ENCODE assay signal across 9 mouse cellular contexts in the genomic region with DNA sequence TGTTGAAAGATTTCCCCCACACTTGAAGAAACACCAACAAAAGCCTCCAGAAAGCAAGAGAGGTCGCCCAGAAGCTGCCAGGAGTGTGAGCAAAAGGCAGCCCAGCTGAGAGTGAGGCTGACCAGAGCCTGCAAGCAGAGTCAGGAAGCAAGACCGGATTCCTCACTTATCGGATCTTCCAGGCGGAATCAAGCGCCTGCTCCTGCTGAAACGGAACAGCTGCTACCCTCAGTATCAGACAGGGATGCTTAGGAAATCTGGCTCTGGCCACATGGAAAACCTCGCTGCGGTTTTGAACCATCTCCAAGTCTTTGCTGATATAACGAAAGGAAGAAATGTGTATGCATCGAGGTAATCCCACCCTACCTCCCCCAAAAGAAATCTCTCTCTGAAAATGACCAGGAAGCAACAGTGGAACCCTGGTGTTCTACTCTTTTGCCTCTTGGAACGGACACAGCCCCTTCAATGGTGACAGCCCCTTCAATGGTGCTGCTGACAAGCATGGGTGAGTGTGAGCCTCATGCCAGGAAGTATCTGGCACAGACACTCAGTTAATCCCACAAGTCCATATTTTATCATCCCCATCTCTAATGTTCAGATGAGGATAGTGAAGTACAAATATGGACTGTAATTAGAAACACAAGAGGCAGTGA.
DNase-seq lines count a peak whose midpoint lies in the region; ATAC-seq and TF ChIP-seq lines count a peak whose summit lies in the region.
"Had no signal": no experiment of that assay in that cellular context is flagged by ENCODE, and none has a peak within 500 bp of the region (broad histone marks: within the 10 kb centered on the region; RNA-seq: fewer than 3 reads in every experiment).

No protein-coding gene starts in this region.

- H3K27ac ChIP-seq in midbrain, postnatal 0 days (ENCODE audit: low read depth, low read length): no peak overlapping the region
- no peak overlapping the region for H3K27ac ChIP-seq in midbrain, embryonic 15.5 days
- H3K27ac ChIP-seq in embryonic facial prominence, embryonic 11.5 days (replicated peaks; ENCODE audit: low read depth, low read length): no peak overlapping the region
- H3K27ac ChIP-seq in intestine, embryonic 16.5 days (ENCODE audit: low read length): peak overlapping the region; percentile 66
- H3K27ac ChIP-seq in stomach, embryonic 16.5 days (ENCODE audit: low read length): peak overlapping the region; percentile 75
- H3K27ac ChIP-seq: neural tube, embryonic 13.5 days had no signal

- H3K4me1 ChIP-seq in midbrain, postnatal 0 days (ENCODE audit: insufficient read depth, low read length): no peaks in the 10 kb centered on the region
- no peaks in the 10 kb centered on the region for H3K4me1 ChIP-seq in midbrain, embryonic 15.5 days
- no peaks in the 10 kb centered on the region for H3K4me1 ChIP-seq in embryonic facial prominence, embryonic 11.5 days (ENCODE audit: control insufficient read depth, insufficient read depth, low read length)
- H3K4me1 ChIP-seq in intestine, embryonic 16.5 days (ENCODE audit: control insufficient read depth, insufficient read depth, low read length): no peaks in the 10 kb centered on the region
- H3K4me1 ChIP-seq in stomach, embryonic 16.5 days (ENCODE audit: control insufficient read depth, insufficient read depth, low read length): peaks cover 11% of the 10 kb centered on the region; the same call in 1 of the 2 replicates
- H3K4me1 ChIP-seq: neural tube, embryonic 13.5 days had no signal

- no peaks in the 10 kb centered on the region for H3K9me3 ChIP-seq in midbrain, postnatal 0 days (ENCODE audit: low read length)
- no peaks in the 10 kb centered on the region for H3K9me3 ChIP-seq in midbrain, embryonic 15.5 days
- H3K9me3 ChIP-seq in embryonic facial prominence, embryonic 11.5 days (replicated peaks; ENCODE audit: control insufficient read depth, low read length): no peaks in the 10 kb centered on the region
- H3K9me3 ChIP-seq in intestine, embryonic 16.5 days (ENCODE audit: control insufficient read depth, low read length): no peaks in the 10 kb centered on the region
- H3K9me3 ChIP-seq in stomach, embryonic 16.5 days (replicated peaks; ENCODE audit: control insufficient read depth, low read length): 0 out of 2 replicates have a peak, but pooled peaks cover 4% of the 10 kb centered on the region
- H3K9me3 ChIP-seq: neural tube, embryonic 13.5 days had no signal

- no peaks in the 10 kb centered on the region for H3K36me3 ChIP-seq in midbrain, postnatal 0 days (ENCODE audit: insufficient read depth, low read length)
- no peaks in the 10 kb centered on the region for H3K36me3 ChIP-seq in midbrain, embryonic 15.5 days (replicated peaks)
- no peaks in the 10 kb centered on the region for H3K36me3 ChIP-seq in embryonic facial prominence, embryonic 11.5 days (replicated peaks; ENCODE audit: control insufficient read depth, insufficient read depth, low read depth, low read length)
- H3K36me3 ChIP-seq in intestine, embryonic 16.5 days (ENCODE audit: control insufficient read depth, insufficient read depth, low read length): no peaks in the 10 kb centered on the region
- H3K36me3 ChIP-seq in stomach, embryonic 16.5 days (ENCODE audit: control insufficient read depth, insufficient read depth, low read length): no peaks in the 10 kb centered on the region
- H3K36me3 ChIP-seq: neural tube, embryonic 13.5 days had no signal

- no peak overlapping the region for H3K4me3 ChIP-seq in midbrain, postnatal 0 days (ENCODE audit: low read depth, low read length)
- H3K4me3 ChIP-seq in midbrain, embryonic 15.5 days: no peak overlapping the region
- no peak overlapping the region for H3K4me3 ChIP-seq in embryonic facial prominence, embryonic 11.5 days (ENCODE audit: low read depth, low read length)
- H3K4me3 ChIP-seq in intestine, embryonic 16.5 days (ENCODE audit: low read length): no peak overlapping the region
- H3K4me3 ChIP-seq in stomach, embryonic 16.5 days (replicated peaks; ENCODE audit: low read length): no peak overlapping the region
- H3K4me3 ChIP-seq: neural tube, embryonic 13.5 days had no signal

- peak; percentile 79 for DNase-seq in midbrain, postnatal 0 days (ENCODE audit: low spot score)
- peak; percentile 6 for DNase-seq in embryonic facial prominence, embryonic 11.5 days (ENCODE audit: low spot score)
- DNase-seq in adrenal gland, postnatal 25 days: no peak
- DNase-seq in frontal cortex, postnatal 14 days (ENCODE audit: low spot score in 2 of 2): no peak

- no peak; the same call in 1 of the 2 replicates for ATAC-seq in midbrain, postnatal 0 days (ENCODE audit: low FRiP score)
- no peak for ATAC-seq in midbrain, embryonic 15.5 days (replicated peaks)
- ATAC-seq in embryonic facial prominence, embryonic 11.5 days (replicated peaks; ENCODE audit: insufficient number of reproducible peaks, low FRiP score, low TSS enrichment, low read depth): no peak
- ATAC-seq in intestine, embryonic 16.5 days: peak; percentile 85
- ATAC-seq in stomach, embryonic 16.5 days (ENCODE audit: insufficient read depth, low FRiP score): peak; percentile 89
- no peak for ATAC-seq in inflammation-experienced regulatory T-cells, adult 6 months

- H3K4me2 ChIP-seq in midbrain, postnatal 0 days (ENCODE audit: low read depth, low read length, poor library complexity, severe bottlenecking): no peak overlapping the region
- H3K4me2 ChIP-seq in midbrain, embryonic 15.5 days: no peak overlapping the region
- no peak overlapping the region for H3K4me2 ChIP-seq in embryonic facial prominence, embryonic 11.5 days (ENCODE audit: low read depth, low read length)
- H3K4me2 ChIP-seq in intestine, embryonic 16.5 days (ENCODE audit: low read depth, low read length): no peak overlapping the region
- H3K4me2 ChIP-seq in stomach, embryonic 16.5 days (ENCODE audit: low read depth, low read length): peak overlapping the region; percentile 25; the same call in 1 of the 2 replicates
- H3K4me2 ChIP-seq: neural tube, embryonic 13.5 days had no signal

- H3K9ac ChIP-seq in midbrain, postnatal 0 days (replicated peaks; ENCODE audit: low read length, poor library complexity, severe bottlenecking): 0 out of 2 replicates have a peak overlapping the region, but pooled peaks have one; percentile 2
- H3K9ac ChIP-seq in midbrain, embryonic 15.5 days: no peak overlapping the region
- H3K9ac ChIP-seq in embryonic facial prominence, embryonic 11.5 days (replicated peaks; ENCODE audit: low read length): no peak overlapping the region
- H3K9ac ChIP-seq in intestine, embryonic 16.5 days (ENCODE audit: low read depth, low read length): 0 out of 2 replicates have a peak overlapping the region, but pooled peaks have one; percentile 10
- H3K9ac ChIP-seq in stomach, embryonic 16.5 days (ENCODE audit: low read length): no peak overlapping the region
- H3K9ac ChIP-seq: neural tube, embryonic 13.5 days had no signal

- no peaks in the 10 kb centered on the region for H3K27me3 ChIP-seq in midbrain, postnatal 0 days (ENCODE audit: insufficient read depth, low read length)
- no peaks in the 10 kb centered on the region for H3K27me3 ChIP-seq in midbrain, embryonic 15.5 days (replicated peaks)
- no peaks in the 10 kb centered on the region for H3K27me3 ChIP-seq in embryonic facial prominence, embryonic 11.5 days (ENCODE audit: control insufficient read depth, insufficient read depth, low read length)
- no peaks in the 10 kb centered on the region for H3K27me3 ChIP-seq in intestine, embryonic 16.5 days (replicated peaks; ENCODE audit: control insufficient read depth, insufficient read depth, low read length)
- H3K27me3 ChIP-seq in stomach, embryonic 16.5 days (ENCODE audit: control insufficient read depth, insufficient read depth, low read length): no peaks in the 10 kb centered on the region
- H3K27me3 ChIP-seq: neural tube, embryonic 13.5 days had no signal

- no peak for TF ChIP-seq CTCF in midbrain, postnatal 0 days (IDR thresholded peaks at IDR 0.05)

- WGBS in midbrain, postnatal 0 days: 45% methylated on average over 11 of the region's 11 CpGs
- WGBS in midbrain, embryonic 15.5 days: 50% methylated on average over 11 of the region's 11 CpGs
- WGBS in embryonic facial prominence, embryonic 11.5 days: 63% methylated on average over 11 of the region's 11 CpGs
- WGBS in intestine, embryonic 16.5 days: 36% methylated on average over 11 of the region's 11 CpGs
- 23% methylated on average over 11 of the region's 11 CpGs for WGBS in stomach, embryonic 16.5 days

Comparison
In these comparisons a context has a peak if more than half of its experiments do, and no peak if none do; other contexts are left out.
1. H3K9ac ChIP-seq: peak in midbrain, postnatal 0 days (single experiment) and intestine, embryonic 16.5 days (single experiment); none in midbrain, embryonic 15.5 days (single experiment), embryonic facial prominence, embryonic 11.5 days (single experiment) and stomach, embryonic 16.5 days (single experiment).
2. ATAC-seq: peak in intestine, embryonic 16.5 days (single experiment) and stomach, embryonic 16.5 days (single experiment); none in midbrain, postnatal 0 days (single experiment), midbrain, embryonic 15.5 days (single experiment), embryonic facial prominence, embryonic 11.5 days (single experiment) and inflammation-experienced regulatory T-cells, adult 6 months (single experiment).
3. DNase-seq: peak in midbrain, postnatal 0 days (single experiment) and embryonic facial prominence, embryonic 11.5 days (single experiment); none in adrenal gland, postnatal 25 days (single experiment) and frontal cortex, postnatal 14 days (0 of 2).
4. H3K27ac ChIP-seq: peak in intestine, embryonic 16.5 days (single experiment) and stomach, embryonic 16.5 days (single experiment); none in midbrain, postnatal 0 days (single experiment), midbrain, embryonic 15.5 days (single experiment) and embryonic facial prominence, embryonic 11.5 days (single experiment).